Mouse (Mus musculus) limb, embryonic 12.5 days (tissue): ENCODE measurements around the gene Nsl1. TPM values are rescaled to one million over a fixed set of nuclear protein-coding genes. Genes with fewer than 3 reads are reported as not detected.

Experiments used
- ATAC-seq: fragments of 200-750 bp; cut with Nextera tagmentation; 2 replicates; pipeline ENCODE4 v1.8.0; 2017; ENCODE audit warnings: low read depth, moderate TSS enrichment; ENCODE audit not compliant: insufficient number of reproducible peaks, insufficient read depth, low FRiP score, low TSS enrichment
- H3K27ac ChIP-seq: fragments of 300-500 bp; sonication (generic); 2 replicates; pipeline ENCODE4 v1.5.1; 2016; ENCODE audit warnings: mild to moderate bottlenecking, moderate library complexity
- H3K27me3 ChIP-seq: fragments of 300-500 bp; sonication (generic); 2 replicates; pipeline ENCODE4 v1.6.1; 2016; ENCODE audit warnings: mild to moderate bottlenecking, moderate library complexity
- H3K36me3 ChIP-seq: fragments of 300-500 bp; sonication (generic); 2 replicates; pipeline ENCODE4 v1.6.1; 2016; ENCODE audit warnings: mild to moderate bottlenecking, moderate library complexity
- H3K4me1 ChIP-seq: fragments of 300-500 bp; sonication (generic); replicated peaks from 2 replicates; pipeline ENCODE4 v1.6.1; 2016
- H3K4me2 ChIP-seq: fragments of 300-500 bp; sonication (generic); 2 replicates; pipeline ENCODE4 v1.6.1; 2016; ENCODE audit warnings: mild to moderate bottlenecking, moderate library complexity
- H3K4me3 ChIP-seq: fragments of 300-500 bp; sonication (generic); replicated peaks from 2 replicates; pipeline ENCODE4 v1.5.1; 2016; ENCODE audit warnings: mild to moderate bottlenecking
- H3K9ac ChIP-seq: fragments of 300-500 bp; sonication (generic); replicated peaks from 2 replicates; pipeline ENCODE4 v1.6.1; 2016; ENCODE audit warnings: mild to moderate bottlenecking, moderate library complexity
- H3K9me3 ChIP-seq: fragments of 300-500 bp; sonication (generic); 2 replicates; pipeline ENCODE4 v1.6.1; 2016; ENCODE audit warnings: mild to moderate bottlenecking, moderate library complexity
- WGBS: fragments of 180-500 bp; shearing (Covaris S2); methylation state at CpG from one replicate; pipeline ENCODE4 v1.1.7; 2016; 5-methylcytosine and 5-hydroxymethylcytosine counted together
- polyA plus RNA-seq: library from polyadenylated mRNA; unstranded; fragments of >200 nt; fragmentation: Nextera tagmentation; extraction: Ambion mirVana; gene quantifications from 2 replicates; pipeline ENCODE4 v1.2.1, GENCODE M21; 2016

Gene Nsl1
- polyA plus RNA-seq, 1 experiment from 2014 or later: 33.2 TPM

GRCm38 (mm10) chr1:191075199-191075883, 12.5 kb downstream of the Nsl1 start:
- WGBS: 66% methylated on average over 10 of the region's 10 CpGs
- no peak overlapping the region for H3K9ac ChIP-seq
- no peak overlapping the region for H3K27ac ChIP-seq
- H3K4me3 ChIP-seq: no peak overlapping the region
- no peaks in the 10 kb centered on the region for H3K9me3 ChIP-seq
- H3K27me3 ChIP-seq: no peaks in the 10 kb centered on the region
- H3K4me2 ChIP-seq: no peak overlapping the region
- H3K4me1 ChIP-seq: no peaks in the 10 kb centered on the region
- no peak for ATAC-seq
- H3K36me3 ChIP-seq: peaks cover 96% of the 10 kb centered on the region

- Histone ChIP-seq H3K36me3 (peaks cover 73% of the 10 kb centered on the region), H3K4me3 (no peak overlapping the region), H3K4me1 (no peaks in the 10 kb centered on the region), H3K27me3 (no peaks in the 10 kb centered on the region), H3K27ac (no peak overlapping the region), H3K4me2 (no peak overlapping the region), H3K9ac (no peak overlapping the region), H3K9me3 (no peaks in the 10 kb centered on the region)
- ATAC-seq: no peak
- 89% methylated on average over 8 of the region's 8 CpGs for WGBS
These were observed 20.4 kb downstream of the Nsl1 start for GRCm38 (mm10) chr1:191083230-191083629.

GRCm38 (mm10) chr1:191084951-191085559, 22.2 kb downstream of the Nsl1 start:
- ATAC-seq: no peak
- H3K36me3 ChIP-seq: peaks cover 56% of the 10 kb centered on the region
- H3K27ac ChIP-seq: no peak overlapping the region
- no peaks in the 10 kb centered on the region for H3K9me3 ChIP-seq
- WGBS: 74% methylated on average over 5 of the region's 5 CpGs
- H3K27me3 ChIP-seq: no peaks in the 10 kb centered on the region
- no peak overlapping the region for H3K9ac ChIP-seq
- no peak overlapping the region for H3K4me3 ChIP-seq
- no peak overlapping the region for H3K4me2 ChIP-seq
- no peaks in the 10 kb centered on the region for H3K4me1 ChIP-seq

GRCm38 (mm10) chr1:191085597-191085996, 22.8 kb downstream of the Nsl1 start:
- ATAC-seq: no peak
- Histone ChIP-seq H3K4me2 (no peak overlapping the region), H3K27ac (no peak overlapping the region), H3K9ac (no peak overlapping the region), H3K36me3 (peaks cover 51% of the 10 kb centered on the region), H3K4me1 (no peaks in the 10 kb centered on the region), H3K27me3 (no peaks in the 10 kb centered on the region), H3K4me3 (no peak overlapping the region), H3K9me3 (no peaks in the 10 kb centered on the region)
- 78% methylated on average over 12 of the region's 12 CpGs for WGBS

GRCm38 (mm10) chr1:191086304-191086878, 23.6 kb downstream of the Nsl1 start:
- Histone ChIP-seq H3K27ac (no peak overlapping the region), H3K4me2 (no peak overlapping the region), H3K4me1 (no peaks in the 10 kb centered on the region), H3K9ac (no peak overlapping the region), H3K9me3 (no peaks in the 10 kb centered on the region), H3K4me3 (no peak overlapping the region), H3K27me3 (no peaks in the 10 kb centered on the region), H3K36me3 (peaks cover 45% of the 10 kb centered on the region)
- 89% methylated on average over 7 of the region's 7 CpGs for WGBS
- ATAC-seq: no peak

- Histone ChIP-seq H3K27me3 (no peaks in the 10 kb centered on the region), H3K36me3 (peaks cover 39% of the 10 kb centered on the region), H3K27ac (no peak overlapping the region), H3K4me2 (no peak overlapping the region), H3K9ac (no peak overlapping the region), H3K4me3 (no peak overlapping the region), H3K4me1 (no peaks in the 10 kb centered on the region), H3K9me3 (no peaks in the 10 kb centered on the region)
- 86% methylated on average over 8 of the region's 8 CpGs for WGBS
- ATAC-seq: no peak
These were observed 24.1 kb downstream of the Nsl1 start for GRCm38 (mm10) chr1:191086960-191087359.

GRCm38 (mm10) chr1:191087955-191088354, 25.1 kb downstream of the Nsl1 start:
- Histone ChIP-seq H3K27ac (no peak overlapping the region), H3K9me3 (no peaks in the 10 kb centered on the region), H3K36me3 (peaks cover 30% of the 10 kb centered on the region), H3K4me3 (no peak overlapping the region), H3K4me1 (no peaks in the 10 kb centered on the region), H3K4me2 (no peak overlapping the region), H3K9ac (no peak overlapping the region), H3K27me3 (no peaks in the 10 kb centered on the region)
- 80% methylated on average over 5 of the region's 5 CpGs for WGBS
- ATAC-seq: no peak

- Histone ChIP-seq H3K4me2 (no peak overlapping the region), H3K4me1 (no peaks in the 10 kb centered on the region), H3K36me3 (peaks cover 16% of the 10 kb centered on the region), H3K27ac (no peak overlapping the region), H3K4me3 (no peak overlapping the region), H3K9ac (no peak overlapping the region), H3K9me3 (no peaks in the 10 kb centered on the region), H3K27me3 (no peaks in the 10 kb centered on the region)
- WGBS: 79% methylated on average over 6 of the region's 6 CpGs
- ATAC-seq: no peak
These were observed 26.5 kb downstream of the Nsl1 start for GRCm38 (mm10) chr1:191089355-191089754.

- no peaks in the 10 kb centered on the region for H3K9me3 ChIP-seq
- no peak overlapping the region for H3K27ac ChIP-seq
- 81% methylated on average over 8 of the region's 8 CpGs for WGBS
- ATAC-seq: no peak
- no peak overlapping the region for H3K4me3 ChIP-seq
- H3K27me3 ChIP-seq: peaks cover 3% of the 10 kb centered on the region
- no peak overlapping the region for H3K4me2 ChIP-seq
- H3K36me3 ChIP-seq: no peaks in the 10 kb centered on the region
- H3K9ac ChIP-seq: no peak overlapping the region
- peaks cover 3% of the 10 kb centered on the region for H3K4me1 ChIP-seq
These were observed 29.2 kb downstream of the Nsl1 start for GRCm38 (mm10) chr1:191092050-191092449.

- Histone ChIP-seq H3K4me2 (no peak overlapping the region), H3K36me3 (no peaks in the 10 kb centered on the region), H3K9me3 (no peaks in the 10 kb centered on the region), H3K27ac (no peak overlapping the region), H3K4me3 (no peak overlapping the region), H3K27me3 (peaks cover 12% of the 10 kb centered on the region), H3K4me1 (peaks cover 15% of the 10 kb centered on the region), H3K9ac (no peak overlapping the region)
- WGBS: 79% methylated on average over 5 of the region's 5 CpGs
- ATAC-seq: no peak
These were observed 30.8 kb downstream of the Nsl1 start for GRCm38 (mm10) chr1:191093578-191093977.

- no peak overlapping the region for H3K27ac ChIP-seq
- peaks cover 24% of the 10 kb centered on the region for H3K27me3 ChIP-seq
- no peak for ATAC-seq
These were observed 32.2 kb downstream of the Nsl1 start for GRCm38 (mm10) chr1:191095019-191095418.

More at GRCm38 (mm10) chr1:191095019-191095418, 32.2 kb downstream of the Nsl1 start:
- Histone ChIP-seq H3K9me3 (no peaks in the 10 kb centered on the region), H3K9ac (no peak overlapping the region), H3K4me2 (no peak overlapping the region), H3K4me3 (no peak overlapping the region), H3K4me1 (peaks cover 22% of the 10 kb centered on the region), H3K36me3 (no peaks in the 10 kb centered on the region)
- 70% methylated on average over 9 of the region's 9 CpGs for WGBS
